Mouse (Mus musculus) neural tube, embryonic 11.5 days (tissue): Measurements from ENCODE around the gene Sh3pxd2a. TPM values are rescaled to one million over a fixed set of nuclear protein-coding genes. Genes with fewer than 3 reads are reported as not detected.

Experiments used
- ATAC-seq: fragments of 200-750 bp; cut with Nextera tagmentation; 2 replicates; pipeline ENCODE4 v1.8.0; 2017; ENCODE audit warnings: moderate number of reproducible peaks, mild to moderate bottlenecking, moderate TSS enrichment, moderate library complexity; ENCODE audit not compliant: insufficient read depth, low FRiP score, low TSS enrichment
- DNase-seq: peaks from one replicate; pipeline ENCODE4 v3.0.0-alpha.2; 2015; ENCODE audit warnings: low spot score
- H3K27ac ChIP-seq: fragments of 300-500 bp; sonication (generic); 2 replicates; pipeline ENCODE4 v1.5.1; 2014; ENCODE audit warnings: low read depth, mild to moderate bottlenecking, low read length
- H3K27me3 ChIP-seq: fragments of 300-500 bp; sonication (generic); 2 replicates; pipeline ENCODE4 v1.6.1; 2014; ENCODE audit warnings: mild to moderate bottlenecking, low read length, mixed read lengths; ENCODE audit not compliant: control insufficient read depth, insufficient read depth
- H3K36me3 ChIP-seq: fragments of 300-500 bp; sonication (generic); 2 replicates; pipeline ENCODE4 v1.6.1; 2014; ENCODE audit warnings: mild to moderate bottlenecking, low read length, moderate library complexity, mixed read lengths; ENCODE audit not compliant: control insufficient read depth, insufficient read depth
- H3K4me1 ChIP-seq: fragments of 300-500 bp; sonication (generic); 2 replicates; pipeline ENCODE4 v1.6.1; 2014; ENCODE audit warnings: low read length, mixed read lengths; ENCODE audit not compliant: control insufficient read depth, insufficient read depth
- H3K4me2 ChIP-seq: fragments of 300-500 bp; sonication (generic); 2 replicates; pipeline ENCODE4 v1.6.1; 2014; ENCODE audit warnings: low read depth, mild to moderate bottlenecking, moderate library complexity
- H3K4me3 ChIP-seq: fragments of 300-500 bp; sonication (generic); 2 replicates; pipeline ENCODE4 v1.5.1; 2014; ENCODE audit warnings: low read depth, low read length
- H3K9ac ChIP-seq: fragments of 300-500 bp; sonication (generic); 2 replicates; pipeline ENCODE4 v1.6.1; 2014; ENCODE audit warnings: mild to moderate bottlenecking, low read length
- H3K9me3 ChIP-seq: fragments of 300-500 bp; sonication (generic); 2 replicates; pipeline ENCODE4 v1.6.1; 2016; ENCODE audit warnings: low read length; ENCODE audit not compliant: control insufficient read depth
- WGBS: fragments of 180-500 bp; shearing (Covaris S2); extraction: QIAGEN DNeasy Blood & Tissue Kit; methylation state at CpG from one replicate; pipeline ENCODE4 v1.1.7; 2014; 5-methylcytosine and 5-hydroxymethylcytosine counted together
- polyA plus RNA-seq: library from polyadenylated mRNA; unstranded; fragments of >200 nt; fragmentation: Nextera tagmentation; extraction: Ambion mirVana; gene quantifications from 2 replicates; pipeline ENCODE4 v1.2.1, GENCODE M21; 2014

Sh3pxd2a gene
- polyA plus RNA-seq, 1 experiment from 2014 or later: 4.7 TPM

DNA sequence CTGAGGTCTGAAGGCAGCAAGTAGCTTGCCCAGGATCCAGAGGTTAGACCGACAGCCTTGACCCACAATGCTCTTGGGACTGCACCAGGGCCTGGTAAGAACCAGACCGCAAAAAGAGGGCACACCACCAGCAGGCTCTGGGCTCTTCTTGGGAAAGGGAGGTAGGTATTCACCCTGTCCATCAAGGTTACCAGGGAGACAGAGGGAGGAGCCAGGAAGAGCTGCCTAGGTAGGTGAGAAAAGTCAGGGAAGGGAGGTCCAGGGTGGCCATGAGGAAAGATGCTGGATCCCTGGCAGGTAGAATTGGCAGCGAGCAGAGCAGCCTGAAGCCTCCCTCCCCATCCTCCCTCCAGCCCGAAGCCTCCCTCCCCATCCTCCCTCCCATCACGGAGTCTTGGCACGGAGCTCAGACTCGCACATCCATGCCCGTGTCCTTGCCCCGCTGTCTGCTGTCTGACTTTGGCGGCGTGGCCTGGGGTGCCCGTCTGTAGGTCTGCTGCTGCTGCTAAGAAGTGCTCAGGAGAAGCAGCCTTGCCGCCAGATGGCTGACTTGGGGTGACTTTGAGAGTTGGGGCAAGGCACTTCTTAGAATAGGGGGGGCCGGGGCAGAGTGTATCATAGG, 115.7 kb downstream of the Sh3pxd2a start:
- no peak overlapping the region for H3K4me2 ChIP-seq
- DNase-seq (no peak), ATAC-seq (no peak)
- 78% methylated on average over 14 of the region's 14 CpGs for WGBS
- no peak overlapping the region for H3K9ac ChIP-seq
- no peak overlapping the region for H3K4me3 ChIP-seq
- H3K4me1 ChIP-seq: no peaks in the 10 kb centered on the region
- no peak overlapping the region for H3K27ac ChIP-seq
- peaks cover 10% of the 10 kb centered on the region for H3K27me3 ChIP-seq
- H3K36me3 ChIP-seq: no peaks in the 10 kb centered on the region
- no peaks in the 10 kb centered on the region for H3K9me3 ChIP-seq

DNA sequence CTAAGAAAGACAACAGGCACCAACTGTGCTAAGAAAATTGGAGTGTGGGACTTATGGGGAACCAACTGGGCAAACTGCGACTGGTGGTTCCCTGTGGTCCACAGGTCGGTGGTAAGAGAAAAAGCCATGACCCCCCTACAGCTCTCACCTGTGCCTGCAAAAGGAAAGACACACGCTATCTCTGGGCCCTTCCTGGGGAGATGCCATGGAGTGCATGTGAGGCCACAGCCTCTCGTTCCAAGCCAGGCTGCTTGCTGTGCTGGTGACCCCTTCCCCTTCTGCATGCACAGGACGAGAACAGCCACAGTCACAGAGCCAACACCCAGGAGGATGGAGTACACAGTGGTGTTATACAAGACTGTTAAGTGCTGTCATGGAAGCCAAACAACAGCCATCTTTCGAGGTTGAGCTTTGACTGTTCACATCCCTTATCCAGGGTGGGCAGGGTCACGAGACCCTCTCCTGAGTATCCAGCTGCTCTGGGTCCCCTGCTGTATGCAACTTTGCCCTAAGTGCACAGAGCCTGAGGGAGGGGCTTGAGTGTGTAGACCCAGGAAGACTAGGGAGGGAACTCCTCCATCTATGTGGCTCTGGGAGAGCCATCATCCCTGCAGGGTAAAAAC, 117.1 kb downstream of the Sh3pxd2a start:
- Histone ChIP-seq H3K36me3 (no peaks in the 10 kb centered on the region), H3K4me1 (0 out of 2 replicates have a peak, but pooled peaks cover 4% of the 10 kb centered on the region), H3K9me3 (no peaks in the 10 kb centered on the region), H3K4me2 (no peak overlapping the region), H3K4me3 (no peak overlapping the region), H3K9ac (no peak overlapping the region), H3K27ac (no peak overlapping the region), H3K27me3 (peaks cover 23% of the 10 kb centered on the region)
- ATAC-seq (no peak), DNase-seq (no peak)
- WGBS: 63% methylated on average over 7 of the region's 7 CpGs

DNA sequence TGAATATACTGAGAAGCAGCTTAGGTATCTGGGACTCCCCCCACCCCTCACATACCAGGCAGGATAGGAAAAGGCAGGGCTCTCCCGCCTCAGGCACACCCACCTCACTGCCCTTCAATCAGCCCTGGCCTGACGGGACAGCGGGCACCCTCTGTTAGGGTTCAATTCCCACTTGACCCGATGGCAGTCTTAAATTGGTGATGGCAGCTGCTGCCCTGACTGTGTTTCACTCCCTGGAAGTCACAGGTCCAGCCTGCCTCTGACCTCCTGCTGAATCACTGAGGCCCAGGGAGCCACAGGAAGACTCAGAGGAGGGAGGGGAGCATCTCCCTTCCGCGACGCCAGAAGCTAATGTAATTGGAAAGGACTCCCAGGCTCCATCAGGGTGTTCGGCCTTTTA, 117.6 kb downstream of the Sh3pxd2a start:
- ATAC-seq (no peak), DNase-seq (no peak)
- 59% methylated on average over 8 of the region's 8 CpGs for WGBS
- no peak overlapping the region for H3K4me3 ChIP-seq
- H3K9me3 ChIP-seq: no peaks in the 10 kb centered on the region
- H3K36me3 ChIP-seq: no peaks in the 10 kb centered on the region
- peaks cover 27% of the 10 kb centered on the region for H3K27me3 ChIP-seq
- H3K4me1 ChIP-seq: 0 out of 2 replicates have a peak, but pooled peaks cover 4% of the 10 kb centered on the region
- H3K4me2 ChIP-seq: no peak overlapping the region
- no peak overlapping the region for H3K9ac ChIP-seq
- no peak overlapping the region for H3K27ac ChIP-seq

DNA sequence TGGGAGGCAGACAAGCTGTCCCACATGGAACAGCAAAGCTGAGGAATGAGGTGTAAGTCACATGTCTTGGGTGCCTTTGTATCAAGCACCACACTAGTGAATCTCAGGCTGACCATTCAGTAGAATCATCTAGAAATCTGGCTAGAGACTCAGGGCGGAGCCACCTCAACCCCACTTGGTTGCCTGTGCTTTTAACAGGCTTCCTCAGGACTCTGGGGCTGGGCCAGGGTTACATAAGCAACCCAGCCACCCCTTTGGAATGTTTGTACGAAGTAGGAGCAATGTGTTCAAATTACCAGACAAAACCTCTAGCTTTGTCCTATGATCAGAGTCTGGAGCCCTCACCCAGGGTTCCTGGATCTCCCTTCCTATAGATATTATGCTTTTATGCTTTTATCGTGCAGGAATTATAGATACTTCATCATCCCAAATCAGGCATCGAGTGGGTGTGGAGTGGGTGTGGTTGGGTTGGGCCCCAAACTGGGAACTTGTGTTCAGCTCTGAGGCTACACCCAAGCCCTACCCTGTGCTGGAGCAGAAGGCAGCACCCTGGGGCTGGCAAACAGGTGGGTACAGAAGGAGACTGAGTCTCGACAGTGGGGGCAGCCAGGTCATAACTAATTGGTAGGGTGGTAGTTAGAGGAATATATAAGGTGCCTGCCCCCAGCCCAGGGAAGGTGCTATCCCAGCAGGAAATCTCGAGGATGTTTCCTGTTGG, 118.2 kb downstream of the Sh3pxd2a start:
- Histone ChIP-seq H3K36me3 (no peaks in the 10 kb centered on the region), H3K27me3 (peaks cover 27% of the 10 kb centered on the region), H3K9me3 (no peaks in the 10 kb centered on the region), H3K9ac (no peak overlapping the region), H3K4me3 (no peak overlapping the region), H3K4me1 (0 out of 2 replicates have a peak, but pooled peaks cover 4% of the 10 kb centered on the region), H3K27ac (no peak overlapping the region), H3K4me2 (no peak overlapping the region)
- WGBS: 80% methylated on average over 6 of the region's 6 CpGs
- no peak for ATAC-seq
- DNase-seq: no peak

DNA sequence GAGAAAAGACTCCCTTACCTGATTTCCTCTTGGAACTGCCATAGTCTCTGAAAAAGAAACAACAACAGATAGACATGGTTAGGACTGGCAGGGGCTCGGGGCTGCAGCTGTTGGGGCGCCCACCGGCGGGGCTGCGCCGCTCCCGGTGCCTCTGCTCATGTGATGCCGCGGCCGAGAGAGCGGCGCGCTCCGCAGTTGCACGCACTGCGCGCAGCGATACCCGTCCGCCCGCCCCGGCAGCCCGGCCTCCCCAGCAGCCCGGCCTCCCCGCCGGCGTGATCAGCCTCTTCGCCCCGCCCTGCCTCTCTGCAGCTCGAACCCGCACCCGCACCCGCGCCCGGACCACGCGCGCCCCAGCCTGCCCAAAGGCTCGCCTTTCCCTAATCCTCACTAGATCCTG, 120.8 kb downstream of the Sh3pxd2a start:
- Histone ChIP-seq H3K4me2 (peak overlapping the region; percentile 53), H3K4me3 (peak overlapping the region; percentile 26), H3K9me3 (no peaks in the 10 kb centered on the region), H3K9ac (peak overlapping the region; percentile 24), H3K4me1 (peaks cover 10% of the 10 kb centered on the region), H3K27me3 (peaks cover 27% of the 10 kb centered on the region), H3K27ac (no peak overlapping the region), H3K36me3 (no peaks in the 10 kb centered on the region)
- under 1% methylated on average over 30 of the region's 39 CpGs for WGBS
- ATAC-seq (no peak), DNase-seq (peak; percentile 60)

DNA sequence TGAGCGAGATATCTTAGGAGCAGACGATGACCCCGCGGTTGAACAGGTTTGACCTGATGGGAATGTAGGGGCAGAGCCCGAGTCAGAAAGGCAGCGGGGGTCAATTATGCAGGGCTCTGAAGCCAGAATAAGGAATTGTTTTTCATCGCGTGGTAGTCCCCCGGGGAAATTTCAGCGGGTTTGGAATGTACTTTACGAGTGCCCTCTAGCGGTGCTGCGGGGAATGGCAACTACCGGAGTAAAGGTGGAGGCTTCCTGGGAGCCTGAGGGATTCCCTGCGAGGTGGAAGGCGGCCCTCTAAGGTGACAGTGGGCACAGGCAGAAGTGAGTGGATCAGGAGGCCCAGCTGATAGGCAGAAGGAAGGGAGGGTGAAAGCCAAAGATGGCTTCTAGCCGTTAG, 125.0 kb downstream of the Sh3pxd2a start:
- Histone ChIP-seq H3K27ac (no peak overlapping the region), H3K9me3 (no peaks in the 10 kb centered on the region), H3K4me2 (peak overlapping the region; percentile 59), H3K4me3 (0 out of 2 replicates have a peak overlapping the region, but pooled peaks have one; percentile 16), H3K4me1 (peaks cover 23% of the 10 kb centered on the region), H3K27me3 (peaks cover 24% of the 10 kb centered on the region), H3K36me3 (no peaks in the 10 kb centered on the region), H3K9ac (no peak overlapping the region; the same call in 1 of the 2 replicates)
- WGBS: 1% methylated on average over 17 of the region's 17 CpGs
- ATAC-seq (no peak), DNase-seq (peak; percentile 87)

DNA sequence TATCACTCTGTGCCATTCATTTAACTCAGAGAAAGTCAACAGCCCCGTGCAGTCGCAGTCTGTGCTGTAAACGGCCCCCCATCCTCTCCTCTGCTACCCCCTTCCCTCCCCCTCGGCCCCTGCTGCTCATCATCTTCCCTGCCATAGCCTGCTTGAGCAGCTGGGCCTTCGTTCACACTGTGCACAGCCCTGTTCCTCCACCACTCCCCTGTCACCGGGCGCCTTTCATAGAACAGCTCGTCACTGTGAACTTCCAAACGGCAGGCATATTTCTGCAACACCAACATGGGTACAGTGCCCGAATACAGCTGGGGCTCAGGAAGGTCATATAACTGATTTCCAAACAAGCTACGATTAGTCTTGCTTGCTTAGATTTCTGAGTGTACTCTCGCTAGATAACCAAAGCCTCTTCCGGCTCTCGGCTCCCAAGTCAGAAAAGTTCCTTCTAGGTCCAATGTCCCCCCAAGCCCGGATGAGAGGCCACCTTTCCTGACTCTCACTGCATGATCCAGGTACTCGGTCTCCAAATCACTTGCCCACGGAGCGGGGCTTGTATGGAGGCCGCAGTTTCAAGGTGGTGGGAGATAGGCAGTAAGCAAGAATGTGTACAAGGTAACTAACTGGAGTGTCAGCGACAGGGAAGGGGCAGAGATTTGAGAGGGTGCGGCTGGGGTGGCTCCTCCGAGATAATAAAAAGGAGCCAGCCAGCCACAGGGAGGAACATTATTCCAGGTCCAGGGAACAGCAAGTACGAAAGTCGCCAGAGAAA, 125.6 kb downstream of the Sh3pxd2a start:
- H3K4me1 ChIP-seq: peaks cover 23% of the 10 kb centered on the region
- no peaks in the 10 kb centered on the region for H3K9me3 ChIP-seq
- 31% methylated on average over 24 of the region's 24 CpGs for WGBS
- H3K27ac ChIP-seq: no peak overlapping the region
- ATAC-seq: no peak
- H3K9ac ChIP-seq: peak overlapping the region; percentile 3; the same call in 1 of the 2 replicates
- H3K27me3 ChIP-seq: peaks cover 18% of the 10 kb centered on the region
- DNase-seq: no peak
- H3K4me3 ChIP-seq: 0 out of 2 replicates have a peak overlapping the region, but pooled peaks have one; percentile 16
- peak overlapping the region; percentile 59 for H3K4me2 ChIP-seq
- no peaks in the 10 kb centered on the region for H3K36me3 ChIP-seq

DNA sequence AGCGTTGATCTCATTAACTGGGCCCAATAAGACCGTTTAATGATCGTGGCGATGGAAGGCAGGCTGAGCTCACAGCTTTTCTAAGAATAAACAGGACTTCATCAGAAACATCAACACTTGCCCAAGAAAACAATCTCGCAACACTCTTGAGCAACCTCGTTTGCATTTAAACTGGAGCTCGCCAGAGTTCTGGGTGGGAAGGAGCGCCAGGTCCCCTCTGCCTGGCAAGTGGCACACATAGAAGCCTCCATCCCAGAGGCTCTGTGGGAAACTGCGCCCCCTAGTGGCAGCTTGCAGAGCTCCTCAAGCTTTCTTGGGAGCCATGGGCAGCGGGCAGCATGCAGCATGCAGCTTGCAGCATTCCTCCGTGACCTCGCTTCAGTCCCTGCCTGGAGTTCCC, 126.5 kb downstream of the Sh3pxd2a start:
- no peak overlapping the region for H3K4me3 ChIP-seq

More for the DNA sequence above, 126.5 kb downstream of the Sh3pxd2a start:
- no peak for ATAC-seq
- Histone ChIP-seq H3K9ac (no peak overlapping the region), H3K36me3 (no peaks in the 10 kb centered on the region), H3K9me3 (no peaks in the 10 kb centered on the region), H3K4me2 (peak overlapping the region; percentile 59; the same call in 1 of the 2 replicates), H3K4me1 (peaks cover 19% of the 10 kb centered on the region), H3K27ac (no peak overlapping the region), H3K27me3 (peaks cover 10% of the 10 kb centered on the region)
- peak; percentile 91 for DNase-seq
- WGBS: 29% methylated on average over 12 of the region's 12 CpGs
